Mouse (Mus musculus) ES-E14 (cell line): ENCODE measurements around the gene Zbtb46. TPM values are rescaled to one million over a fixed set of nuclear protein-coding genes. Genes with fewer than 3 reads are reported as not detected.
A peak's percentile ranks its signal among the peaks of the same experiment; 100 is the strongest.

ENCODE experiments used
- DNase-seq: peaks from one replicate; pipeline ENCODE4 v3.0.0-alpha.2; 2013; ENCODE audit warnings: low read depth, low spot score
- H3K27ac ChIP-seq: 2 replicates; pipeline ENCODE4 v1.5.1; 2012; ENCODE audit warnings: low read depth, mild to moderate bottlenecking, low read length, moderate library complexity, mixed read lengths; ENCODE audit not compliant: poor library complexity, insufficient read depth, severe bottlenecking
- H3K36me3 ChIP-seq: 2 replicates; pipeline ENCODE4 v1.6.1; 2012; ENCODE audit warnings: mild to moderate bottlenecking, low read length, moderate library complexity, mixed read lengths; ENCODE audit not compliant: control insufficient read depth, poor library complexity, insufficient read depth, severe bottlenecking
- H3K4me1 ChIP-seq, 2 experiments: fragments of 150-350 bp in 1 of 2; sonication (generic) in 1 of 2; 2 replicates each; pipeline ENCODE4 v1.6.1; 2012; ENCODE audit warnings: low read length in 2 of 2, mild to moderate bottlenecking in 1 of 2, mixed read lengths in 1 of 2; ENCODE audit not compliant: control insufficient read depth in 2 of 2, insufficient read depth in 2 of 2, poor library complexity in 1 of 2
- H3K4me3 ChIP-seq, 2 experiments: fragments of 150-350 bp in 1 of 2; sonication (generic) in 1 of 2; 2 replicates each; pipeline ENCODE4 v1.5.1; 2012; ENCODE audit warnings: low read length in 2 of 2, low read depth in 1 of 2, mild to moderate bottlenecking in 1 of 2, mixed read lengths in 1 of 2; ENCODE audit not compliant: insufficient read depth in 1 of 2, poor library complexity in 1 of 2, severe bottlenecking in 1 of 2
- H3K9ac ChIP-seq: 2 replicates; pipeline ENCODE4 v1.6.1; 2012; ENCODE audit warnings: low read depth, mild to moderate bottlenecking, low read length, mixed read lengths; ENCODE audit not compliant: poor library complexity, insufficient read depth, severe bottlenecking
- H3K9me3 ChIP-seq: fragments of 150-350 bp; sonication (generic); 2 replicates; pipeline ENCODE4 v1.6.1; 2012; ENCODE audit warnings: low read depth, mild to moderate bottlenecking, low read length; ENCODE audit not compliant: control insufficient read depth, insufficient read depth
- CHD2 ChIP-seq: IDR thresholded peaks from 2 replicates; pipeline ENCODE4 v1.6.1; 2014; ENCODE audit warnings: mild to moderate bottlenecking, low read depth, low read length, inconsistent platforms
- HCFC1 ChIP-seq: IDR thresholded peaks from 2 replicates; pipeline ENCODE4 v1.6.1; 2012; ENCODE audit warnings: low read length, inconsistent platforms, borderline replicate concordance; ENCODE audit not compliant: insufficient read depth
- MAFK ChIP-seq: IDR thresholded peaks from 2 replicates; pipeline ENCODE4 v1.6.1; 2014; ENCODE audit warnings: mild to moderate bottlenecking, low read depth, low read length, inconsistent platforms; ENCODE audit not compliant: insufficient read depth
- ZC3H11A ChIP-seq: IDR thresholded peaks from 2 replicates; pipeline ENCODE4 v1.6.1; 2012; ENCODE audit warnings: low read depth, mild to moderate bottlenecking, inconsistent platforms, low read length, borderline replicate concordance
- ZNF384 ChIP-seq: IDR thresholded peaks from 2 replicates; pipeline ENCODE4 v1.6.1; 2012; ENCODE audit warnings: low read depth, low read length, inconsistent platforms
- in situ Hi-C, 2 experiments: fragments of 600-800 bp; cut with MboI; formaldehyde crosslinking; loops; one replicate each; pipeline ENCODE4 v1.15.1; 2025; ENCODE audit warnings: low sequenced_read_pairs in 2 of 2, inconsistent platforms in 1 of 2; ENCODE audit not compliant: unreplicated experiment in 2 of 2
- total RNA-seq: library from RNA; depleted of rRNA; stranded (reverse); fragments of 300-350 nt; gene quantifications from 2 replicates; pipeline ENCODE4 v1.2.3, GENCODE M21; 2012

Gene Zbtb46
- total RNA-seq, 1 experiment = 4.4 TPM

DNA sequence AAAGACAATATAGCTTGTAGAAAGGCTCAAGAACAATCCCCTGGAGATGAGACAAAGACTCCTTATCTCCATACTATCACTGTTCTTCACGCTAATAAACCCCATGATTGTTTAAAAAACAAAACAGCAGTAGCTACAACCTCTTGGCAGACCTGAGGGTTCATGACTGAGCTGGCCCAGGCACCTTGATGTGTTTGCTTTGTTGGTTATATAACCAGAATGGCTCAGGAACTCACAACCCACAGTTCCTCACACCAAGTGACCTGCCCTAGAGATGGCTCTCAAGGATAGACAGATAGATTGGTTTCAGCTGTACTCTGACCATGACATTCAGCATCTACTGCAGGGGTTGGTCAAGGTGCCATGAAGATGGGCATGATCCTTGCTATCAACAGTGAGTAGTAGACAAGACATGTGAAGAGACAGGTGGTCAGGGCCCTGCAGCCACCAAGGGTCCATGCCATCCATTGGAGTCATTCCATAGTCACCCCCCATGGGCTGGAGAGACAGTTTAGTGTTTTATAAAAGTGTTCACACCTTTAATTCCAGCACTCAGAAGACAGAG is 2.4 kb upstream of the Zbtb46 start:
- in situ Hi-C loops = no loop called here
- no peak for TF ChIP-seq ZNF384
- TF ChIP-seq ZC3H11A = no peak
- no peak for TF ChIP-seq MAFK
- TF ChIP-seq HCFC1 = no peak
- no peak for TF ChIP-seq CHD2
- Histone ChIP-seq H3K36me3 (no peaks in the 10 kb centered on the region), H3K27ac (no peak overlapping the region), H3K9ac (no peak overlapping the region), H3K4me1 (peaks cover 3 to 5% of the 10 kb centered on the region in 2 experiments; a peak in 2 of 4 replicates), H3K9me3 (no peaks in the 10 kb centered on the region), H3K4me3 (no peak overlapping the region)
- no peak for DNase-seq

DNA sequence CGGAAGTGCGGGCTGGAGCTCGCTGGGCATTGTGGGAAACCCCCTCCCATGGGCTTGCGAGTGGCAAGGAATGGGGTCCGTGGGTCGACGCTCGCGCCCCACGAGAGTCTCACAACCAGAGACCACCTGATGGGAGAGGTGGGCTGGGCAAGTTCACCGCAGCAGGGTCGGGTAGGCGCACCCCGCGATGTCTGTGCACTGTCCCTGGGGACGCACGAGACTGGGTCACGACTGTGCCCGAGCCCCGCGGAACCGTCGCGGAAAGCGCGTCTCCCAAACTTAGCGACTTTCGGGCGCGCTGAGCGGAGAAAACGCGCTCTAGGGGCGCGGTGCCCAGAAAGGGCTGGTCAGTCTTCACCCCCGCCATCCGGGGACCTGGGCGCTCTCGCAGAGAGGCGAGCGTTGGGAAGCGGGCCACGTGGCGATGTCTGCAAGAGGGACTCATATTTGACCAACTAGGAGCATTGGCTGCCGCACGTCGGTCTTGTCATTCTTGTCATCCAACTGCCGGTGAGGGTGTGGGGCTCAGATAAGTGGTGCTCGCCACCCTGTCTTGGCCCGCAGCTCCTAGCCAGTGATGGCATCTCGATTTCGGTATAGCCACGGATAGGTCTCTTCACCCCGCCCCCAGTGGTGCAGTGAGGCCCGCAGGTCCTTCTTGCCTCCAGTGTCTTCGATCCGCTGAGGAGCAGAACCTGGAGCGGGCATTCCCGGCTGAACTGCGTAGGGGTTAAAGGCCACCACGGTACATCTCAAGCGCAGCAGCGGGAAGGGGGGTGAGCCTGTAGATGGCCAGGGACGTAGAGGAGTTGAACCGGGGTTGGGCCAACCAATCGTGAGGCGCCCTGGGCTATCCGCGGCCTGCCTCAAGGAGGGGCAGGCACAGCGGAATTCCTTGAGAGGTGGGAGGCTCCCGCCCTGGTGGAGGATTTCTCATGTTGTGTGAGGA is 721 bp upstream of the Zbtb46 start:
- DNase-seq = peak; percentile 70
- H3K27ac ChIP-seq = no peak overlapping the region
- peak overlapping the region; percentile 90 to 92 for H3K4me3 ChIP-seq
- in situ Hi-C loops = no loop called here
- peaks cover 3 to 5% of the 10 kb centered on the region in 2 experiments; a peak in 2 of 4 replicates for H3K4me1 ChIP-seq
- TF ChIP-seq CHD2 (no peak), HCFC1 (no peak), ZNF384 (no peak), ZC3H11A (no peak), MAFK (no peak)
- H3K36me3 ChIP-seq = no peaks in the 10 kb centered on the region
- no peaks in the 10 kb centered on the region for H3K9me3 ChIP-seq
- peak overlapping the region; percentile 59 for H3K9ac ChIP-seq

DNA sequence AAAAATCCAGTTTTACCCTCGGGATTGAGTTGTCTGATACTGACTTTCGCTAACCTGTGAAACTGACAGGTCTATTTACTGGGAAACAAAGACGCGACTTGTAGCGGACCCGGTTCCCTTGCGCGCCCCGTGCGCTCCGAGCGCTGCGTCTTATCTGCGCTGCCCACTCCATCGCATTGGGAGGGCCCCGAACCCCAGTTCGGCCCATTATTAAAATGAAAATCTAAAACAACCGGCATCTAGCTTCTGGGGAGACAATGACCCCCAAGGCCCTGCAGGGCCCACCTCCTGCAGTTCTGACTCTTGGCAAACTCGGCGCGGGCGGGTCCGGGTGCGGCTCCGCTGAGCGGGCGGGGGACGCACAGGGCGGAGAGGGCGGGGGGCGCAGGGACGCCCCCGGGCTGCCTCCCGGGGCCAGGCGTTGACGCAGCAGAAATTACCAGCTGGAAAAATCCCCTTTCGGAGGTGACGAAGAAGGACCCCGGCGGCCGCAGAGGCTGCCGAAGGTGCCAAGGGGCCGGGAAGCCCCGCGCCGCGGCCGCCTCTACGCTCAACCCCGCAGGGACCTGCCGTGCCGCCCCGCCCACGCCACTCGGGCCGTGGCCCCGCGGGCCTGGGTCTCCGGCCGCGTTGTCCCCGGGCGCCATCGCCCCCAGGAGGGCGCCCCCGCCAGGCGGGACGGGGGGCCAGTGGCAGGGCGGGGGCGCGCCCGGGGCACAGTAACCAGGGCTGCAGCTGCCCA is 644 bp downstream of the Zbtb46 start:
- Histone ChIP-seq H3K4me3 (peak overlapping the region; percentile 62 to 92), H3K27ac (no peak overlapping the region), H3K36me3 (no peaks in the 10 kb centered on the region), H3K9ac (peak overlapping the region; percentile 72), H3K9me3 (no peaks in the 10 kb centered on the region), H3K4me1 (peaks cover 3 to 5% of the 10 kb centered on the region in 2 experiments; a peak in 2 of 4 replicates)
- in situ Hi-C loops = no loop called here
- peak; percentile 24 for DNase-seq
- TF ChIP-seq MAFK = no peak
- no peak for TF ChIP-seq ZNF384
- no peak for TF ChIP-seq ZC3H11A
- TF ChIP-seq HCFC1 = no peak
- TF ChIP-seq CHD2 = no peak

DNA sequence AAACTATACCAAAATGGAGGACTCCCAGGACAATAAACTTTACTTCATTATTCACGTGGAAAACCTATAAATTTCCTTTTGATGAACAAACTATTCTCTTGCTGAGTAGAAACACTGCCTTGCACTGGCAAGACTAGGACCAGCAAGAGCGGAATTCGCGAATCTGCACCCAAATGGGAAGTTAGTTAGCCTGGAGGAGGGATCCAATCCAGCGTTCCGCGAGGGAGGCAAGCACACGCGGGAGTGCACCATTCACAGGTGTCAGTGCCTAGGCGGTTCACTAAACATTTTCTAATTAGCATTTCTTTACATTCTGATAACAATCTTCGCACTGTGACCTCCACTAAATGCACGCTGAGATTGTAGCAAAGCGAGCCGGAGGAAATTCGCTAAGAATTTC is 1.4 kb downstream of the Zbtb46 start:
- no peak for TF ChIP-seq HCFC1
- no peak for TF ChIP-seq MAFK
- no peak for TF ChIP-seq CHD2
- no peak for TF ChIP-seq ZC3H11A
- no peak for TF ChIP-seq ZNF384
- Histone ChIP-seq H3K4me1 (peaks cover 3% of the 10 kb centered on the region in 2 experiments; a peak in 2 of 4 replicates), H3K4me3 (peak overlapping the region in 1 of 2 experiments; percentile 62; a peak in 3 of 4 replicates), H3K9ac (no peak overlapping the region), H3K36me3 (no peaks in the 10 kb centered on the region), H3K27ac (no peak overlapping the region), H3K9me3 (no peaks in the 10 kb centered on the region)
- DNase-seq = peak; percentile 15
- in situ Hi-C loops = no loop called here
